7 mouse cellular contexts compared by ENCODE assay signal in the genomic region with DNA sequence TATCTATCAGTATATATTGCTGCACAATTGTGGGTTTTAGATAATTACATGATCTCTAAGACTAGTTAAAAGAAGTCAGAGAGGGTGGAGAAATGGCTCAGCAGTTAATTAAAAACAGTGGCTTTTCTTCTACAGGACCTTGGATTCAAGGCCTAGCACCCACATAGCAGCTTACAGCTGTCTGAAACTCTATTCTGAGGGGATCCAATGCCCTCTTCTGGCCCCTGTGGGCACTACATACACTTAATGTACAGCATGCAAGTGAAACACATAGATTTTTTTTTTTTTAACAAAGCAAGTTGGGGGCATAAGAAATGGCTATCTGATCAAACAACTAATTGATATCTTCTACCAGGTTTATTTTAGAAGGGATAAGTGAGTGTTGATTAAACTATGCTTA. TPM values are rescaled to one million over a fixed set of nuclear protein-coding genes. Genes with fewer than 3 reads are reported as not detected.
DNase-seq lines count a peak whose midpoint lies in the region.

No protein-coding gene starts in this region.

- DNase-seq in left cerebral cortex, postnatal 14 days (ENCODE audit: low spot score in 2 of 2): peak; percentile 34 to 60
- no peak for DNase-seq in left cerebral cortex, adult 8-10 months (ENCODE audit: low spot score in 2 of 2)
- peak; percentile 49 for DNase-seq in MN1 (ENCODE audit: low spot score)
- DNase-seq in c-Kit-negative CD71-positive TER-119-positive erythroid progenitor cells, embryonic 14.5 days (ENCODE audit: low read depth, low spot score): peak; percentile 25
- peak; percentile 69 for DNase-seq in heart, postnatal 4 days
- peak; percentile 70 for DNase-seq in lung, postnatal 14 days
- DNase-seq in spleen, postnatal 10 days (ENCODE audit: low spot score in 2 of 2): peak; percentile 42 to 77

- intact Hi-C loops in left cerebral cortex, postnatal 14 days (cut with DNase I): no loop called here

RNA-seq across cellular contexts. Expression of gene Setd5, which starts 26.6 kb away (rescaled TPM):
- 100 to 1,000 TPM; 131 TPM for total RNA-seq in left cerebral cortex, postnatal 14 days (2021)
- 100 to 1,000 TPM; 107 to 112 (median 109) TPM for total RNA-seq in left cerebral cortex, adult 8-10 months (2022)
- total RNA-seq in heart, postnatal 4 days (2021): 10 to 100 TPM; 90.1 to 91.8 TPM

RNA-seq across cellular contexts. Expression of gene Thumpd3, which starts 57.7 kb away (rescaled TPM):
- 10 to 100 TPM; 29.2 to 29.7 TPM for total RNA-seq in left cerebral cortex, postnatal 14 days (2021)
- total RNA-seq in left cerebral cortex, adult 8-10 months (2022): 10 to 100 TPM; 25.3 to 30.8 (median 27.7) TPM
- total RNA-seq in heart, postnatal 4 days (2021): 10 to 100 TPM; 21.4 to 24.5 TPM

Comparison
In these comparisons a context has a peak if more than half of its experiments do, and no peak if none do; other contexts are left out.
1. DNase-seq: peak in left cerebral cortex, postnatal 14 days (2 of 2), MN1 (single experiment), c-Kit-negative CD71-positive TER-119-positive erythroid progenitor cells, embryonic 14.5 days (single experiment), heart, postnatal 4 days (single experiment), lung, postnatal 14 days (single experiment) and spleen, postnatal 10 days (2 of 2); none in left cerebral cortex, adult 8-10 months (0 of 2).